Mouse (Mus musculus) heart, embryonic 12.5 days (tissue): ENCODE measurements around the gene Cops3. TPM values are rescaled to one million over a fixed set of nuclear protein-coding genes. Genes with fewer than 3 reads are reported as not detected.

Experiments used
- ATAC-seq: fragments of 200-750 bp; cut with Nextera tagmentation; 2 replicates; pipeline ENCODE4 v1.8.0; 2017; ENCODE audit warnings: moderate TSS enrichment, moderate library complexity; ENCODE audit not compliant: insufficient number of reproducible peaks, low FRiP score
- H3K27ac ChIP-seq: fragments of 300-500 bp; sonication (generic); 2 replicates; pipeline ENCODE4 v1.5.1; 2016; ENCODE audit warnings: mild to moderate bottlenecking, moderate library complexity; ENCODE audit not compliant: poor library complexity, severe bottlenecking
- H3K27me3 ChIP-seq: fragments of 300-500 bp; sonication (generic); replicated peaks from 2 replicates; pipeline ENCODE4 v1.6.1; 2016; ENCODE audit warnings: mild to moderate bottlenecking, moderate library complexity
- H3K36me3 ChIP-seq: fragments of 300-500 bp; sonication (generic); 2 replicates; pipeline ENCODE4 v1.6.1; 2016; ENCODE audit warnings: mild to moderate bottlenecking, moderate library complexity
- H3K4me1 ChIP-seq: fragments of 300-500 bp; sonication (generic); replicated peaks from 2 replicates; pipeline ENCODE4 v1.6.1; 2016; ENCODE audit warnings: mild to moderate bottlenecking
- H3K4me2 ChIP-seq: fragments of 300-500 bp; sonication (generic); 2 replicates; pipeline ENCODE4 v1.6.1; 2016; ENCODE audit warnings: mild to moderate bottlenecking, moderate library complexity
- H3K4me3 ChIP-seq: fragments of 300-500 bp; sonication (generic); 2 replicates; pipeline ENCODE4 v1.5.1; 2016; ENCODE audit warnings: mild to moderate bottlenecking
- H3K9ac ChIP-seq: fragments of 300-500 bp; sonication (generic); 2 replicates; pipeline ENCODE4 v1.6.1; 2016; ENCODE audit warnings: mild to moderate bottlenecking, moderate library complexity
- H3K9me3 ChIP-seq: fragments of 300-500 bp; sonication (generic); replicated peaks from 2 replicates; pipeline ENCODE4 v1.6.1; 2016; ENCODE audit warnings: mild to moderate bottlenecking, moderate library complexity
- WGBS: fragments of 180-500 bp; shearing (Covaris S2); methylation state at CpG from one replicate; pipeline ENCODE4 v1.1.7; 2016; 5-methylcytosine and 5-hydroxymethylcytosine counted together
- polyA plus RNA-seq: library from polyadenylated mRNA; unstranded; fragments of >200 nt; fragmentation: Nextera tagmentation; extraction: Ambion mirVana; gene quantifications from 2 replicates; pipeline ENCODE4 v1.2.1, GENCODE M21; 2016

The Cops3 gene
- polyA plus RNA-seq, 1 experiment from 2014 or later: 158 TPM

DNA sequence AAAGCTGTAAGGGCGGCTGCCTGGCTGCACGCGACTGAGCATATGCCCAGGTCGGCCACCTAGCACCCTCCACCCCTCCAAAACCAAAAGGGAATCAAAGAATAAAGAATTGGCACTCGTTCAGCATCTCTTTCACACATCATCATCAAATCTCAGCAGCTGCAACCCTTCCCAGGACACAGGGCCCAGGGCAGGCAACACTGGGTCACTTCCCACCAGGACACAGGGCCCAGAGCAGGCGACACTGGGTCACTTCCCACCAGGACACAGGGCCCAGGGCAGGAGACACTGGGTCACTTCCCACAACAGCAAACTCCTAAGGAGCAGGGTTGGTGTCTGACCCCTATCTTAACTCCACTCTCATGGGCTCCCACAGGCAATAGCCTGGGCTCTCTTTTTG, 46.2 kb downstream of the Cops3 start:
- 90% methylated on average over 6 of the region's 6 CpGs for WGBS
- no peaks in the 10 kb centered on the region for H3K27me3 ChIP-seq
- no peak overlapping the region for H3K9ac ChIP-seq
- H3K27ac ChIP-seq: no peak overlapping the region
- no peak overlapping the region for H3K4me2 ChIP-seq
- no peak overlapping the region for H3K4me3 ChIP-seq
- H3K36me3 ChIP-seq: peaks cover 72% of the 10 kb centered on the region
- ATAC-seq: no peak
- H3K9me3 ChIP-seq: no peaks in the 10 kb centered on the region
- no peaks in the 10 kb centered on the region for H3K4me1 ChIP-seq

DNA sequence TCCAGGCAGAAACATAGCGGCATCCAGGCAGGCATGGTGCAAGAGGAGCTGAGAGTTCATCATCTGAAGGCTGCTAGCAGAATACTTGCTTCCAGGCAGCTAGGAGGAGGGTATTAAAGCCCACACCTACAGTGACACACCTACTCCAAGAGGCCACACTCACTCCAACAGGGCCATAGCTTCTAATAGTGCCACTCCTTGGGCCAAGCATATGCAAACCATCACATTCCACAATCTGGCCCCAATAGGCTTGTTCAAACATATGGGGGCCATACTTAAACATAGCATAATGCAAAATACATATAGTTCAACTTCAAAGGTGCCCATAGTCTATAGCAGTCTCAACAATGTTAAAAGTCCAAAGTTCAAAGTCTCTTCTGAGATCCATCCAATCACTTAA, 50.3 kb downstream of the Cops3 start:
- no peak for ATAC-seq
- Histone ChIP-seq H3K9me3 (no peaks in the 10 kb centered on the region), H3K4me3 (no peak overlapping the region), H3K27ac (no peak overlapping the region), H3K36me3 (peaks cover 31% of the 10 kb centered on the region), H3K9ac (no peak overlapping the region), H3K4me1 (peaks cover 13% of the 10 kb centered on the region), H3K27me3 (0 out of 2 replicates have a peak, but pooled peaks cover 5% of the 10 kb centered on the region), H3K4me2 (no peak overlapping the region)
- 92% methylated on average over 1 of the region's 1 CpGs for WGBS

DNA sequence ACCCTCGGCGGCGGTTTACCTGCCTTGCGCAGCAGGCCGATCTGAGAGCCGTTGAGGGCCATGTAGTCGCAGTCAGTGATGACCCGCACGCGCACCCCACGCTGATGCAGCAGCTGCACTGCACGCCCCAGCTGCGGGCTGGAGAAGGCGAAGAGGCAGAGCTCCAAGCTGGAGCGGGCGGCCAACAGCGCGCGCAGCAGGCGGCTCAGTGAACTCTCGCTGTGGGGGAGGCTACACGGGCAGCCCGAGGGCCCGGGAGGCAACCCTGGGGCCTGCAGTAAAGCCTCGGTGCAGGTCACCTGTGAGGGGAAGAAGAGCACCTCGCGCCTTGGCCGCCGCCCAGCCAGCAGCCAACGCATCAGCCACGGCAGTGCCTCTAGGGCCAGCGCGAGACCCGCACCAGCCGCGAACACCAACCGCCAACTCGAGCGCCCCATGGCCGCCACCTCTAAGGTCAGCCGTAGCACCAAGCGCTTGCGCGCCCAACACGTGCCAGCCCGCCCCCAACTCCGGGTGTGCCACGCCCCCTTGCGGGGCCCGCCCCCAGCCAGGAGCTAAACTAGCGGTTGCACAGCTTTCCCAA, 52.3 kb downstream of the Cops3 start, which contains the start of gene Pld6:
Gene Pld6, minus strand, starts transcription at position 447 of the 583 bp plus-strand sequence.
- peak within 1 kb of the TSS; percentile 90 for H3K4me2 ChIP-seq
- H3K27me3 ChIP-seq: 0 out of 2 replicates have a peak, but pooled peaks cover 5% of the 10 kb centered on the region
- peak within 1 kb of the TSS; percentile 54 for H3K4me3 ChIP-seq
- peaks cover 15% of the 10 kb centered on the region for H3K4me1 ChIP-seq
- H3K9me3 ChIP-seq: no peaks in the 10 kb centered on the region
- no peak within 1 kb of the TSS for H3K27ac ChIP-seq
- WGBS: under 1% methylated on average over 51 of the region's 51 CpGs
- peaks cover 13% of the 10 kb centered on the region for H3K36me3 ChIP-seq
- peak within 1 kb of the TSS; percentile 72 for H3K9ac ChIP-seq
- ATAC-seq: peak; percentile 81

DNA sequence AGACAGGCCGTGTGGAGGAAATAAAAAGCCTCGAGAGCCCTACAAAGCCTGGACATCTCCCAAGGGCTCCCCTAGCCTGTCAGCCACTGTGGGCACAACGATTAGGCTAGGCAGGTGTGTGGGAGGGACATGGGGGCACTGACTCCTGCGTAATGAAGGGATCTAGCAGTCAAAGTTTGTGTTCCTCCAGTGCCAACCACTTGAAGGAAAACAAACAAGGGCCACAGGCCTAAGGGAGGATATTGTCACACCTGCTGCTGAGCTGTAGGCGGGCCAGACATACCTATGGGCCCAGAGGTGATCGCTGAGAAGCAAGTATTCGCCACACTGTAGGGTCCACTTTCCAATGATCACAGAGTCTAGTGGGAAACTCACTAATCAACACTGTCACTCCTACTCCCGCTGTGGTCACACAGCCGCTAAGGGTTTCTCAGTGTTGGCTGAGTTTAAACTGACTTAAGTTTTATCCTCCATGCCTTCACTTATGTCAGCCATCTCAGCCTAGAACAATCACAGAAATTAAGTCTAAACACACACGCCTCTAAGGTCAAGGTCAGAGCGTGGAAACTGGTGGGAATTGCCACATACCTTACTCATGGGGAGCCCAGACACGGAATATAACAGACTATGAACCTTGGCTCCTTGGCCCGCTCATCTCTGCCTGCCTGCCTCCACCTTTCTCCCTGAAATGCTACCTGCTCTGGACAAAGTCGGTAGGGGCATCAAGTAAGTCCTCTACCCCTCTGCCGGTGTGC, 53.0 kb downstream of the Cops3 start:
- 47% methylated on average over 15 of the region's 15 CpGs for WGBS
- peaks cover 15% of the 10 kb centered on the region for H3K4me1 ChIP-seq
- peak overlapping the region; percentile 54 for H3K4me3 ChIP-seq
- H3K4me2 ChIP-seq: peak overlapping the region; percentile 90
- ATAC-seq: 0 out of 2 replicates have a peak, but pooled peaks have one; percentile 1
- H3K36me3 ChIP-seq: peaks cover 6% of the 10 kb centered on the region
- H3K27ac ChIP-seq: no peak overlapping the region
- H3K9me3 ChIP-seq: no peaks in the 10 kb centered on the region
- peak overlapping the region; percentile 72 for H3K9ac ChIP-seq
- H3K27me3 ChIP-seq: 0 out of 2 replicates have a peak, but pooled peaks cover 5% of the 10 kb centered on the region

DNA sequence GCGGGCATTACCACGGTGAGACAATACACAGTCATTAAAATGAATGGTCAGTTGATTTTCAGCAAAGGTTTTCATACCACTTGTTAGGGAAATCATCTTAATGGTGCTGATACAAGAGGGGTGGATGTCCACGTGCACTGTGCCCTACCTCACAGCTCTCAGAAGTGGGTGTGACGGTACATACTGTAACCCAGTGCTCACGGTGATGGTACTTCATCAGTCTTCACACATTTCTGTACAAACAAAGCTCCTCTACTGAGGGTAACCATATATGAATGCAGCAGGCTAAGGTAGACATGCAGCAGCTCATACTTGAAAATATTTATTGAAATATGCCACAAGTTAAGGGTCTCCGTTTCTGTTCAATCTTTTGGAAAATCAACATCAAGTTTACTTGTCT, 56.0 kb downstream of the Cops3 start:
- Histone ChIP-seq H3K27me3 (0 out of 2 replicates have a peak, but pooled peaks cover 5% of the 10 kb centered on the region), H3K27ac (no peak overlapping the region), H3K9ac (no peak overlapping the region), H3K4me3 (no peak overlapping the region), H3K9me3 (no peaks in the 10 kb centered on the region), H3K4me1 (peaks cover 25% of the 10 kb centered on the region), H3K4me2 (no peak overlapping the region), H3K36me3 (peaks cover 3% of the 10 kb centered on the region)
- no peak for ATAC-seq
- WGBS: 79% methylated on average over 6 of the region's 6 CpGs

DNA sequence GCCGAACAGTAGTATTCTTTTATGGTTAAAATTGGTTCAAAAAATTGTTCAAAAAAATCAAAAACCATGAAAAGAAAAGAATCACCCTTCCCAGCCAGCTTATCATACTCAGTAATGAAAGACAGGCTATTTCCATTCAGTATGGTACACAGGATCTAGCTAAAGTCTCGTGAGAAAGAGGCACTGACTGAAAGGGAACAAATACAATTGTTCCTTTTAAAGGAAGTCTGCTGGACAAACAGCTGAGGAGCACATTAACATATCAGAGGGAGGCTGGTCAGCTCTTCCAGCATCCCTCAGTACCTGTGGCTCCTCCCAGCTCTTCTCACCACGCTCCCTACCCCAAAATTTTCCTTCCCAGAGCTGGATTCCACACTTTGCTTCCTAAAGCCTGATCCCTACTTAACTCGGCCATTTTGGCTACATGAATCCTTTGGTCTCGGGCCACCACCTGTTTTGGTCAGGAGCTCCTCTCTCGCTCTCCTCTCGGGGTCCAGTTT, 57.5 kb downstream of the Cops3 start:
- H3K4me3 ChIP-seq: no peak overlapping the region
- peaks cover 15% of the 10 kb centered on the region for H3K36me3 ChIP-seq
- H3K4me2 ChIP-seq: no peak overlapping the region
- H3K9me3 ChIP-seq: no peaks in the 10 kb centered on the region
- H3K4me1 ChIP-seq: peaks cover 21% of the 10 kb centered on the region
- H3K27ac ChIP-seq: no peak overlapping the region
- H3K9ac ChIP-seq: no peak overlapping the region
- H3K27me3 ChIP-seq: 0 out of 2 replicates have a peak, but pooled peaks cover 5% of the 10 kb centered on the region
- WGBS: 79% methylated on average over 7 of the region's 7 CpGs
- ATAC-seq: no peak

DNA sequence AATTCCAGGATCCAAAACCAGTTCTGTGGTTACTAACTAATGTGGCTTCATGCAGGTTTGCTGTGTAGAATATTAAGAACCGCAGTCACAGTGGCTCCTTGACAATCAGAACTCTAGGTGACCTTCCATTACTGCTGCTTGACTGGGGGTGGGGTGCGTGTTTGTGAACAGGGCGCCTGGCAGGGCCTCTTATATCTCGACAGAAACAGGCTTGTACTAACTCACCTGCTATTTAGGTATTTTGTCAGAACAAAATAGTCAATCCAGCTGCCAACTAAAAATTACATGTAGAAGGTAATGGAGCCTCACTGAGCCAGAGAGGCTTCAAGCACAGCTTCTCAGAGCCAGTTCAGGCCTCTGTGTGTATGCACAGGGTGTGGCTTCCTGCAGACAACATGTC, 59.4 kb downstream of the Cops3 start:
- Histone ChIP-seq H3K4me1 (peaks cover 13% of the 10 kb centered on the region), H3K4me2 (no peak overlapping the region), H3K27me3 (no peaks in the 10 kb centered on the region), H3K27ac (no peak overlapping the region), H3K4me3 (no peak overlapping the region), H3K9me3 (no peaks in the 10 kb centered on the region), H3K36me3 (peaks cover 34% of the 10 kb centered on the region), H3K9ac (no peak overlapping the region)
- WGBS: 71% methylated on average over 4 of the region's 4 CpGs
- no peak for ATAC-seq

DNA sequence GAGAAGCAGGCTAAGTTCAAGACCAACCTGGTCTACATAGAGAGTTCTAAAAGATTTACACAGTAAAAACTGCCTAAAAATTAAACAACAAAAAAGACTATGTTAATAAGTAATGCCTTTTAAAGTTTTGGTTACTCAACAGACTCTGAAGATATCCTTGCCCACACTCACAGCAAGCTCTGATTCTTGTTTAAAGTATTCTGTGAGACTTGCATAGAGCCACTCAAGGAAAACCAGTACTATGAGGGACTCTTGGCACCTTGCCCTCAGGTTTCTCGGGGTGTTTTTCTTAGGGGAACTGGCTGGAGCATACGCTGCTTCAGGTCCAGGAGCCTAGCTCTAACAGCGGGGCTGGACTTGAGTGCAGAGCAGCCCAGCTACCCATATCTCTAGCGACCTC, 60.2 kb downstream of the Cops3 start:
- Histone ChIP-seq H3K4me3 (no peak overlapping the region), H3K9me3 (no peaks in the 10 kb centered on the region), H3K4me1 (peaks cover 13% of the 10 kb centered on the region), H3K27me3 (no peaks in the 10 kb centered on the region), H3K9ac (no peak overlapping the region), H3K4me2 (no peak overlapping the region), H3K36me3 (peaks cover 41% of the 10 kb centered on the region), H3K27ac (no peak overlapping the region)
- 79% methylated on average over 4 of the region's 4 CpGs for WGBS
- ATAC-seq: no peak

DNA sequence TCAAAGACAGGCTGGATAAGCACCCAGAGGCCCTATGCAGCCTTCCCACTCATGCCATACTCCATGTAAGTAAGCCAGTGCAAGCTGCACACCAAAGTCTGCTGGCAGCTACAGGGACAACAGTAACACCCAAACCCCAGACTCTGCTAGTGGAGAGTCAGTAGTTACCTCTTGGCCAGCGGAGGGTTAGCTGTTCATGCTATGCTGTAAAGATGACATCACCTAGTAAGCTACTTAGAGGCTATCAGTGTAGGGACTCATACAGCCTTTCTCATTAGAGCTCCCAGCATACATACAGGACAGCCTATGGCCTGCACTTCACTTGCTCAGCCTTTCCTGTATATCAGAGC, 60.8 kb downstream of the Cops3 start:
- WGBS: 64% methylated on average over 1 of the region's 1 CpGs
- Histone ChIP-seq H3K9ac (no peak overlapping the region), H3K4me2 (no peak overlapping the region), H3K4me3 (no peak overlapping the region), H3K9me3 (no peaks in the 10 kb centered on the region), H3K4me1 (peaks cover 13% of the 10 kb centered on the region), H3K27ac (no peak overlapping the region), H3K36me3 (peaks cover 47% of the 10 kb centered on the region), H3K27me3 (no peaks in the 10 kb centered on the region)
- 0 out of 2 replicates have a peak, but pooled peaks have one; percentile 22 for ATAC-seq

DNA sequence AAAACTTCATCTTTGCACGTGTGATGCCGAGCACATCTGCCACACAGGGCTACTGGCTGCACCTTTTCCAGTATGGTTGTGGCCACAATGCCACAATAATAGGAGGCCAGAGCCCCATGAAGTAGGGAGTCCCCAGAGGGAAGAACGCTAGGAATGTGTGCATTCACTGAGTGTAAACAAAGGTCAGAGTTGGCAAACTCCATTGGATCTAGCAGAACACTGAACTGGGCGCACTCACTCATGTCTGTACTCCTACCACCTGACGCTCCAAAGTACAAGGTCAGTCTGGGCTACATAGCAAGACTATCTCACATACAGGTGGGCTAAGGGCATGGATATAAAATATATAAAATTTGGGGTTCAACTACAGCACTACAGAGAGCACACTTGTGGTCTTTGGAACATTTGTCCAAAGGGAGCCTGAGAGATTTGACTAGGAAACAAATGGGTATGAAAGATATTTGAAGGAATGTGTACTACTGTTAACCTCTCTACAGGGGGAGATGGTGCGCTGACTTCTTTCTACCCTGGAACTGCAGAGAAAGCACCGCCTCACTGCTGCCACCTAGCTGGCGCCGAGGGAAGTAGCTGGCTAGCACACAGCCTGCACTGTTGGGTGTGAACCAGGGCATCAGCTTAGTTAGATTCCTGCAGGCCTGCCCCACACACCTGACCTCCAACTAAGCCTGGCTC, 61.3 kb downstream of the Cops3 start:
- WGBS: 56% methylated on average over 9 of the region's 9 CpGs
- H3K4me1 ChIP-seq: peaks cover 13% of the 10 kb centered on the region
- peaks cover 52% of the 10 kb centered on the region for H3K36me3 ChIP-seq
- H3K9ac ChIP-seq: no peak overlapping the region
- no peaks in the 10 kb centered on the region for H3K27me3 ChIP-seq
- no peak overlapping the region for H3K27ac ChIP-seq
- peak; percentile 48; the same call in 1 of the 2 replicates for ATAC-seq
- no peak overlapping the region for H3K4me2 ChIP-seq
- no peak overlapping the region for H3K4me3 ChIP-seq
- H3K9me3 ChIP-seq: no peaks in the 10 kb centered on the region

DNA sequence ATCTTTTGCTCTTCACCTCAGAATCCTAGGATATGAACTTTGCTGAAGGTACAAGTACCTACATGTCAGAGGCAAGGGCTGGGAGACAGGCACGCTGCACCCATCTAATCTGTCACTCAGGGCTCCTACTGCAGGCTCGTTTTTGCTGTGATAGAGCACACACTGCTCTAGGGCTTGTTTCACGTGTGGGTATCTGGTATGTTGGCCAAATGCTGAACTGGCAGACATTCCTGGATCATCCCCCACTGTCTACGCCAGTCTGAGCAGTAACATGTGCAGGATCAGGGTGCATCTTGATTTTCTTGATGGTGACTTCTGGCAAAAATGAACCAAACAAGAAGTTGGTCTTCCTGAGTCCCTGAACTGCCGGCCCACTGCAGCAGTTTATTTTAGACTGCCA, 62.4 kb downstream of the Cops3 start:
- Histone ChIP-seq H3K4me2 (no peak overlapping the region), H3K36me3 (peaks cover 62% of the 10 kb centered on the region), H3K9me3 (no peaks in the 10 kb centered on the region), H3K9ac (no peak overlapping the region), H3K27ac (no peak overlapping the region), H3K4me1 (peaks cover 10% of the 10 kb centered on the region), H3K27me3 (no peaks in the 10 kb centered on the region), H3K4me3 (no peak overlapping the region)
- WGBS: 82% methylated on average over 5 of the region's 5 CpGs
- ATAC-seq: no peak
